Mouse (Mus musculus): ENCODE measurements around the gene Chmp1a.
"Not testable (repeated sequence)": the region's sequence is repeated elsewhere in the genome, so short reads cannot be mapped to it uniquely, and the experiment has no call there.

The Chmp1a gene

GRCm38 (mm10) chr8:123212321-123213117 is at the start of gene Chmp1a, which contains the start of gene Spata33:
Gene Chmp1a (minus strand): TSS chr8:123212763.
Gene Spata33 (plus strand): TSS chr8:123212832.
- peak; percentile 91 for DNase-seq

- DNase-seq: not testable (repeated sequence)
These were observed 45.0 kb upstream of the Chmp1a start for GRCm38 (mm10) chr8:123257593-123257992.

- peak; percentile 88 for DNase-seq
These were observed 44.6 kb upstream of the Chmp1a start for GRCm38 (mm10) chr8:123257114-123257513.

- DNase-seq: no peak
These were observed 42.6 kb upstream of the Chmp1a start for GRCm38 (mm10) chr8:123255170-123255569.

GRCm38 (mm10) chr8:123254099-123254885 is 41.7 kb upstream of the Chmp1a start, which contains the start of the genes Zfp276 and Vps9d1:
Gene Zfp276 (plus strand): TSS chr8:123254195.
Gene Vps9d1 (minus strand): TSS chr8:123254348.
- DNase-seq: peak; percentile 74

- no peak for DNase-seq
These were observed 41.0 kb upstream of the Chmp1a start for GRCm38 (mm10) chr8:123253451-123254098.

GRCm38 (mm10) chr8:123252925-123253324 is 40.4 kb upstream of the Chmp1a start:
- no peak for DNase-seq

- no peak for DNase-seq
These were observed 38.4 kb upstream of the Chmp1a start for GRCm38 (mm10) chr8:123250940-123251339.

- DNase-seq: peak; percentile 69
These were observed 36.0 kb upstream of the Chmp1a start for GRCm38 (mm10) chr8:123248596-123248995.

GRCm38 (mm10) chr8:123247748-123248147 is 35.2 kb upstream of the Chmp1a start:
- DNase-seq: no peak

- no peak for DNase-seq
These were observed 33.0 kb upstream of the Chmp1a start for GRCm38 (mm10) chr8:123245543-123245942.

GRCm38 (mm10) chr8:123244382-123244781 is 31.8 kb upstream of the Chmp1a start:
- DNase-seq: no peak

- no peak for DNase-seq
These were observed 30.5 kb upstream of the Chmp1a start for GRCm38 (mm10) chr8:123243053-123243452.

GRCm38 (mm10) chr8:123242107-123242923 is 29.8 kb upstream of the Chmp1a start:
- DNase-seq: no peak

- DNase-seq: no peak
These were observed 26.8 kb upstream of the Chmp1a start for GRCm38 (mm10) chr8:123239398-123239797.

- peak; percentile 90 for DNase-seq
These were observed 23.2 kb upstream of the Chmp1a start, which contains the start of gene Spata2l for GRCm38 (mm10) chr8:123235520-123236497. Gene Spata2l (minus strand): TSS chr8:123236233.

- DNase-seq: peak; percentile 90
These were observed 22.5 kb upstream of the Chmp1a start for GRCm38 (mm10) chr8:123234918-123235519.

GRCm38 (mm10) chr8:123233760-123234159 is 21.2 kb upstream of the Chmp1a start:
- no peak for DNase-seq

GRCm38 (mm10) chr8:123233300-123233699 is 20.7 kb upstream of the Chmp1a start:
- DNase-seq: no peak

GRCm38 (mm10) chr8:123232553-123232952 is 20.0 kb upstream of the Chmp1a start:
- no peak for DNase-seq
